Mouse (Mus musculus) neural tube, embryonic 12.5 days (tissue): ENCODE measurements around the gene Spire2. TPM values are rescaled to one million over a fixed set of nuclear protein-coding genes. Genes with fewer than 3 reads are reported as not detected.

Experiments used
- ATAC-seq: fragments of 200-750 bp; cut with Nextera tagmentation; 2 replicates; pipeline ENCODE4 v1.8.0; 2017; ENCODE audit warnings: low read depth, mild to moderate bottlenecking, moderate TSS enrichment, moderate library complexity; ENCODE audit not compliant: low FRiP score
- H3K27ac ChIP-seq: fragments of 300-500 bp; sonication (generic); 2 replicates; pipeline ENCODE4 v1.5.1; 2016
- H3K27me3 ChIP-seq: fragments of 300-500 bp; sonication (generic); replicated peaks from 2 replicates; pipeline ENCODE4 v1.6.1; 2016; ENCODE audit warnings: mild to moderate bottlenecking
- H3K36me3 ChIP-seq: fragments of 300-500 bp; sonication (generic); 2 replicates; pipeline ENCODE4 v1.6.1; 2016; ENCODE audit warnings: mild to moderate bottlenecking
- H3K4me1 ChIP-seq: fragments of 300-500 bp; sonication (generic); 2 replicates; pipeline ENCODE4 v1.6.1; 2016
- H3K4me2 ChIP-seq: fragments of 300-500 bp; sonication (generic); replicated peaks from 2 replicates; pipeline ENCODE4 v1.6.1; 2016; ENCODE audit warnings: mild to moderate bottlenecking
- H3K4me3 ChIP-seq: fragments of 300-500 bp; sonication (generic); 2 replicates; pipeline ENCODE4 v1.5.1; 2016
- H3K9ac ChIP-seq: fragments of 300-500 bp; sonication (generic); 2 replicates; pipeline ENCODE4 v1.6.1; 2016; ENCODE audit warnings: mild to moderate bottlenecking
- H3K9me3 ChIP-seq: fragments of 300-500 bp; sonication (generic); 2 replicates; pipeline ENCODE4 v1.6.1; 2016; ENCODE audit warnings: mild to moderate bottlenecking
- WGBS: fragments of 180-500 bp; shearing (Covaris S2); methylation state at CpG from one replicate; pipeline ENCODE4 v1.1.7; 2016; 5-methylcytosine and 5-hydroxymethylcytosine counted together
- polyA plus RNA-seq: library from polyadenylated mRNA; unstranded; fragments of >200 nt; fragmentation: Nextera tagmentation; extraction: Ambion mirVana; gene quantifications from 2 replicates; pipeline ENCODE4 v1.2.1, GENCODE M21; 2016

The Spire2 gene
- polyA plus RNA-seq, 1 experiment from 2014 or later, result 35.6 TPM

DNA sequence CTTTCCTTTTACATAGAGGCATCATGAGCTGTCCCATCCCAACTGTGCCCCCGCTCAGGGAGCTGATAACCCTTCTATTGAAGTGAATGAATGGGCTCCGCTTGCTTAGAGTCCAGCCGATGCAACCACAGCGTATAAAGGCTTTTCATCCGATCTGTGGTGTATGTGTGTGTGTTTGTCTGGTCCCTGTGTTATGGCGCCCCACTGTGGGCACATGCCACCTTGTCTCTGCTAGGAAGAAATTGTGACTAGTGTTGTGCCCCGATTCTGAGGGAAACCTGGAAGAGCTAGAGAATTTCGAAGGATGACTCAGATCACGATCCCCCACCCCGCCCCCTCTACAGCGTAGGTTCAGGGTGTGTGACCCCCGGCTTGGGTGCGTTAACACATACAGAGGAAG lies 20.3 kb downstream of the Spire2 start:
- peaks cover 5% of the 10 kb centered on the region; the same call in 1 of the 2 replicates for H3K4me1 ChIP-seq
- H3K4me3 ChIP-seq, result no peak overlapping the region
- WGBS, result 56% methylated on average over 13 of the region's 13 CpGs
- H3K36me3 ChIP-seq, result peaks cover 21% of the 10 kb centered on the region
- H3K9me3 ChIP-seq, result no peaks in the 10 kb centered on the region
- H3K4me2 ChIP-seq, result no peak overlapping the region
- H3K9ac ChIP-seq, result no peak overlapping the region
- no peak overlapping the region for H3K27ac ChIP-seq
- H3K27me3 ChIP-seq, result no peaks in the 10 kb centered on the region
- no peak for ATAC-seq

- Histone ChIP-seq H3K4me3 (no peak overlapping the region), H3K9me3 (no peaks in the 10 kb centered on the region), H3K27me3 (no peaks in the 10 kb centered on the region), H3K9ac (no peak overlapping the region), H3K36me3 (peaks cover 22% of the 10 kb centered on the region), H3K4me2 (no peak overlapping the region), H3K4me1 (peaks cover 5% of the 10 kb centered on the region; the same call in 1 of the 2 replicates), H3K27ac (no peak overlapping the region)
- ATAC-seq, result no peak
- 39% methylated on average over 11 of the region's 11 CpGs for WGBS
Measured at GRCm38 (mm10) chr8:123353216-123353615, 20.7 kb downstream of the Spire2 start.

DNA sequence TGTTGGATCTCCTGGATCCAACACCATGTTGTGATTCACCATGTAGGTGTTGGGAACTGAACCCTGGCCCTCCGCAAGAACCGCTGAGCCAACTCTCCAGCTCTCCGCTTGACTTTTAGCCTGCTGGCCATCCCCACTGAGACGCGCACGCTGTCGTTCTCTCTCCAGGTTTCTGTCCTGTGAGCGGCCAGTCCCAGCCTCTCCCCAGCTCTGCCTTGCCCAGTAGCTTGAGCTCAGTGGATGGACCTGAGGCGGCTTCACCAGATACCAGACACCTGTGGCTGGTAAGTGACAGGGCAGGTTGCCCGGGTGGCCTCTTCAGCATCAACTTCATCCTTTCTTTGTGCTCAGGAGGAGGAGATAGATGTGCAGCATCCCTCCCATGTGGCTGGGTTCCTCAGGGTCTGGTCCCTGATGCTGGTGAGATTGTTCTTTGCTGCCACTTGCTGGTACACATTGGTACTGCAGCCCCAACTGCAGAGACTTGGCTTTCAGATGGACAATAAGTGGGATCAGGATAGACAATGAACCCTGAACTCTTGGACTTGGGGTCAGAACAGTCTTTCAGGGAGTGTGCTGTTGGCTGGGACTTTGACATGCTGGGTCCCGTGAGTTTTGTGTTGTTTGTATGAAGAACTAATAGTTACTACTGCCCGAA lies 28.7 kb downstream of the Spire2 start:
- peak; percentile 63 for ATAC-seq
- WGBS, result 53% methylated on average over 12 of the region's 12 CpGs
- peaks cover 53% of the 10 kb centered on the region for H3K36me3 ChIP-seq
- H3K9me3 ChIP-seq, result no peaks in the 10 kb centered on the region
- H3K4me1 ChIP-seq, result no peaks in the 10 kb centered on the region
- H3K9ac ChIP-seq, result no peak overlapping the region
- H3K4me3 ChIP-seq, result no peak overlapping the region
- H3K27ac ChIP-seq, result no peak overlapping the region
- no peak overlapping the region for H3K4me2 ChIP-seq
- H3K27me3 ChIP-seq, result no peaks in the 10 kb centered on the region

- peak within 1 kb of the TSS; percentile 76 for H3K9ac ChIP-seq
Measured at GRCm38 (mm10) chr8:123373403-123374238, 41.1 kb downstream of the Spire2 start, which contains the start of gene Tcf25. Gene Tcf25 (plus strand): TSS chr8:123373753.

GRCm38 (mm10) chr8:123374239-123374578 lies 41.7 kb downstream of the Spire2 start:
- H3K36me3 ChIP-seq, result peaks cover 10% of the 10 kb centered on the region; the same call in 1 of the 2 replicates
- WGBS, result under 1% methylated on average over 20 of the region's 20 CpGs
- H3K27me3 ChIP-seq, result no peaks in the 10 kb centered on the region

More at GRCm38 (mm10) chr8:123373403-123374238, 41.1 kb downstream of the Spire2 start, which contains the start of gene Tcf25:
- Histone ChIP-seq H3K4me2 (peak within 1 kb of the TSS; percentile 79), H3K27me3 (no peaks in the 10 kb centered on the region), H3K4me1 (peaks cover 23% of the 10 kb centered on the region), H3K27ac (peak within 1 kb of the TSS; percentile 90), H3K36me3 (peaks cover 15% of the 10 kb centered on the region; the same call in 1 of the 2 replicates), H3K4me3 (peak within 1 kb of the TSS; percentile 72), H3K9me3 (no peaks in the 10 kb centered on the region)
- peak; percentile 93 for ATAC-seq
- 1% methylated on average over 75 of the region's 75 CpGs for WGBS

GRCm38 (mm10) chr8:123375701-123376100 lies 43.2 kb downstream of the Spire2 start:
- Histone ChIP-seq H3K27ac (no peak overlapping the region), H3K9ac (no peak overlapping the region), H3K4me2 (0 out of 2 replicates have a peak overlapping the region, but pooled peaks have one; percentile 0)

More at GRCm38 (mm10) chr8:123374239-123374578, 41.7 kb downstream of the Spire2 start:
- Histone ChIP-seq H3K9ac (peak overlapping the region; percentile 76), H3K27ac (peak overlapping the region; percentile 90), H3K4me3 (peak overlapping the region; percentile 72), H3K9me3 (no peaks in the 10 kb centered on the region), H3K4me1 (peaks cover 23% of the 10 kb centered on the region), H3K4me2 (peak overlapping the region; percentile 79)
- peak; percentile 85 for ATAC-seq

DNA sequence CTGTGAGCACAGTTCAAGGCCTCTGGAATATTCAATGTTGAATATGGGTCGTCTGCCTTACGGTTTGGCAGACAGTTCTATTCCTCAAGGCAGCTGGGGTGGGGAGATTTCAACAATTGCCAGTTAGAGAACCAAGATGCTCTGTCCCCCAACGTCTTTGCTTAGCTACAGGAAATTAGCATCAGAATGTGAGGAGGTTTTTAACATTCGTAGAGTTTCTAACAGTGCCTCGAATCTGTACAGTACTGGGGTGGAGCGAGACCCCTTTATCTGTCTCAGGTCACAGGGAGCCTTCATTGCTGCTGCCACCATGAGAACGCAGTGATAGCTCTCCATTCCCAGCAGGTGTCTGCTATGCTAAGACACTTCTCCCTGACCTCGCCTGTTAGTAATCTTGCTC lies 43.6 kb downstream of the Spire2 start:
- Histone ChIP-seq H3K4me3 (no peak overlapping the region), H3K4me2 (no peak overlapping the region), H3K27me3 (no peaks in the 10 kb centered on the region), H3K9me3 (no peaks in the 10 kb centered on the region), H3K27ac (no peak overlapping the region), H3K9ac (no peak overlapping the region), H3K4me1 (peaks cover 23% of the 10 kb centered on the region), H3K36me3 (peaks cover 8% of the 10 kb centered on the region; the same call in 1 of the 2 replicates)
- 53% methylated on average over 8 of the region's 8 CpGs for WGBS
- ATAC-seq, result no peak

More at GRCm38 (mm10) chr8:123375701-123376100, 43.2 kb downstream of the Spire2 start:
- Histone ChIP-seq H3K4me1 (peaks cover 23% of the 10 kb centered on the region), H3K9me3 (no peaks in the 10 kb centered on the region), H3K36me3 (peaks cover 4% of the 10 kb centered on the region; the same call in 1 of the 2 replicates), H3K4me3 (no peak overlapping the region), H3K27me3 (no peaks in the 10 kb centered on the region)
- 84% methylated on average over 10 of the region's 10 CpGs for WGBS
- ATAC-seq, result no peak

DNA sequence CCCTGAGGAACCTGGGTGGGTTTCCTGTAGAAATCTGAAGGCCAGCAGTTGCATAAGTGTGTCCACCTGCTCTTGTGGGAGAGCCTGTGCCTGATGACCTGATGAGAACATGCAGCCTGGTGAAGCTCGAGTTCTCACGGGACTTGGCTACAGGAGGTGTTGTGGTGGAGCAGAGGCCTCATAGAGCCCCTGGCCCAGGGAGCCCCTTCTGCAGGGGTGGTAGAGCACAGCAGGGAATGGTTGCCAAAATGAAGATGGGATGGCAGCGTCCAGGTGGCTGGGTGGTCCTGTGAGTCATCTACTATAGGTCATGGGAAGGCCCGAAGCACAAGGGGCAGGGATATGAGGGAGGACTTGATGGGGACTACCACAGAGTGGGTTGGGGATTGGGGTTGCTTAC lies 49.2 kb downstream of the Spire2 start:
- H3K9ac ChIP-seq, result no peak overlapping the region
- 97% methylated on average over 4 of the region's 4 CpGs for WGBS
- H3K27me3 ChIP-seq, result no peaks in the 10 kb centered on the region
- ATAC-seq, result no peak
- peaks cover 60% of the 10 kb centered on the region for H3K36me3 ChIP-seq
- H3K4me2 ChIP-seq, result no peak overlapping the region
- no peaks in the 10 kb centered on the region for H3K4me1 ChIP-seq
- H3K27ac ChIP-seq, result no peak overlapping the region
- H3K9me3 ChIP-seq, result no peaks in the 10 kb centered on the region
- H3K4me3 ChIP-seq, result no peak overlapping the region

- Histone ChIP-seq H3K27ac (no peak overlapping the region), H3K9me3 (no peaks in the 10 kb centered on the region), H3K4me1 (no peaks in the 10 kb centered on the region), H3K4me3 (no peak overlapping the region), H3K9ac (no peak overlapping the region), H3K36me3 (peaks cover 68% of the 10 kb centered on the region), H3K4me2 (no peak overlapping the region), H3K27me3 (no peaks in the 10 kb centered on the region)
- WGBS, result 91% methylated on average over 8 of the region's 8 CpGs
- ATAC-seq, result no peak
Measured at GRCm38 (mm10) chr8:123382516-123382915, 50.0 kb downstream of the Spire2 start.

GRCm38 (mm10) chr8:123384883-123385540 lies 52.5 kb downstream of the Spire2 start:
- Histone ChIP-seq H3K9ac (no peak overlapping the region), H3K4me1 (no peaks in the 10 kb centered on the region), H3K4me3 (no peak overlapping the region), H3K36me3 (peaks cover 93% of the 10 kb centered on the region), H3K4me2 (no peak overlapping the region), H3K9me3 (no peaks in the 10 kb centered on the region), H3K27ac (no peak overlapping the region), H3K27me3 (no peaks in the 10 kb centered on the region)
- ATAC-seq, result no peak
- 75% methylated on average over 9 of the region's 9 CpGs for WGBS

- Histone ChIP-seq H3K4me3 (no peak overlapping the region), H3K27me3 (no peaks in the 10 kb centered on the region), H3K4me1 (no peaks in the 10 kb centered on the region), H3K36me3 (peaks cover 100% of the 10 kb centered on the region), H3K4me2 (no peak overlapping the region), H3K9ac (no peak overlapping the region), H3K9me3 (no peaks in the 10 kb centered on the region), H3K27ac (no peak overlapping the region)
- no peak for ATAC-seq
- 79% methylated on average over 3 of the region's 3 CpGs for WGBS
Measured at GRCm38 (mm10) chr8:123387041-123387440, 54.5 kb downstream of the Spire2 start.

GRCm38 (mm10) chr8:123387801-123388200 lies 55.3 kb downstream of the Spire2 start:
- H3K4me1 ChIP-seq, result no peaks in the 10 kb centered on the region
- H3K4me3 ChIP-seq, result no peak overlapping the region
- H3K4me2 ChIP-seq, result no peak overlapping the region
- H3K9me3 ChIP-seq, result no peaks in the 10 kb centered on the region
- H3K9ac ChIP-seq, result no peak overlapping the region
- H3K27ac ChIP-seq, result no peak overlapping the region
- ATAC-seq, result no peak
- 93% methylated on average over 8 of the region's 8 CpGs for WGBS
- H3K27me3 ChIP-seq, result no peaks in the 10 kb centered on the region
- peaks cover 100% of the 10 kb centered on the region for H3K36me3 ChIP-seq
